Mouse (Mus musculus) adrenal gland, adult 8-10 months (tissue): Measurements from ENCODE around the gene Milr1. TPM values are rescaled to one million over a fixed set of nuclear protein-coding genes. Genes with fewer than 3 reads are reported as not detected.
"Not testable (repeated sequence)": the region's sequence is repeated elsewhere in the genome, so short reads cannot be mapped to it uniquely, and the experiment has no call there.

ENCODE experiments used
- DNase-seq: peaks from one replicate; pipeline ENCODE4 v3.0.0; 2022
- total RNA-seq, 4 experiments: library from RNA; stranded (reverse); gene quantifications; 2 replicates each; pipeline ENCODE4 v1.2.4; 2022

The Milr1 gene
- total RNA-seq, result 1 to 10 TPM; 1.6 to 4.6 (median 2.2) TPM

DNA sequence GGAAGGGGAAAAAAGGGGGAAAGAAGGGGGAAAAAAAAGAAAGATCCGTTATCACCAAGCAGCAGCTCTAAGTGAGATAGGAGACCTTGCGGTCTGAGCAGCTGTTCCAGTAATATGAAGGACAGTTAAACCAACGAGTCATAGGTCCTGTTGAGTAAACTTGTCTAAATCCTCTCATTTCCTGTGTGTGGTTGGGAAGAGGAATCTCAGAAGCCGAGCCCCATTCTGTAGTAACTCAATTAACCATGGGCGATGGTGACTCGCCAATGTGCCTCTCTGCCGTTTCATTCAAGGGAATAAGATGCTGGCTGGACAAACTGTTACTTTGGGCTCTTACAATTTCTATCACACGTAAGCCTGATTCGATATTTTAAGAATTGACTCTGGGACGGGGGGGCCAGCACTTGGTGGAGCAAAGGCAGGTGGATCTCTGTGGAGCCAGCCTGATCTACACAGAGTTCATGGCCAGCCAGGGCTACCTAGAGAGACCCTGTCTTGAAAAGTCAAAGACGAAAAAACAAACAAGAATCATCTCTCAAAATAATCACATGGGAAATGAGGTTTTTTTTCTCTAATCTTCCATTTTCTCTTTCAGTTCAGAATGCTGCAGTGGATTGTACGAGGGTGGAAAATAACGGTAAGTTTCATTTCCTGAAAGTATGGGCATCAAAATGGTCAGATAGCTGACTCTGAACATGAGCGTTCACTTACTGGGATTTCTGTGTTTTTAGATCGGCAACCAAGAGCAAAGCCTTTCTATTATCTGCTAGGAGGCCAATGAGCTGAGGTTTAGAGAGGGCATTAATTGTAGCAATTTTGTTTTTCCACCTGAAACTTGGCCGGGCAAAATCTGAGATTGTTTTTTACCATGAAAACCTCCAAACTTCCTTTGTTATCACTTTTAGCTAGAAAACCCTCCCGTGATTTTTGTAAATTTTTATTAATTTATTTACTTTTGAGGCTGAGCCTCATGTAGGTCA is at the start of gene Milr1:
Gene Milr1, plus strand, starts transcription at position 188 of the 980 bp plus-strand sequence.
- DNase-seq, result no peak

DNA sequence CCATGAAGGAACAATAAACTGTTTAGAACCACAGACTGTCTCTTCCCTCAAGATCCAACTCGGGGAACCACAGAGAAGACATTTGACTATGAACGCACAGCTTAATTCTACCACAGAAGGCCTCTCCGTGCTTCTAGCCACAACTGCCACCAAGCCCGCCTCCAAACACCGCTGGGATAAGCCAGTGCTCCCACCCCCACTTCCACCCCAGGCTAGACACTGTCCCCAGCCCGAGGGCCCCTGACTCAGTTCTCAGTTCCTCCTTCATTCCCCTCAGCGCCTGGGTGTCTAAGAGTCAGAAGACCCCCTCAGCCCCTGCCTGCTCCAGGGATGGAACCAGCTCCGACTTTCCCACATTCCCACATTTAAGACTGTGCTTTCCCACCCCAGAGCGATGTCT is 49.4 kb upstream of the Milr1 start:
- DNase-seq, result no peak

DNA sequence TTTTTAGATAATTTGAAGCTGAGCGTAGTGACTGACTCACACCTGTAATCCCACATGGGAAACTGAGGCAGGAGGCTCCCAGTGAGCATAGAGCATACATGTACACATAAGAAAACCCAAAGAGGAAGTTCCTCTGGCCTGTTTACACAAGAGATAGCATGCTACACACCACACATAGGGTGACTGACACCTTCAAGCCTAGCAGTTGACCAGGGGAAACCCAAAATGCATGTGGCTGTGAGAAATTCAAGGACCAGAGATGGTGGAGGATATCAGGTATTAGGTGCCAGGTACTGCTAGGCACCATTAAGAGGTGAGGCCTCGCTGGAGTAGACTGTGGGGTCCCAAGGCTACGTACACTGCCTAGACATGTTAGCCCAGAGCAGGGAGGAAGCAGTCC is 48.4 kb upstream of the Milr1 start:
- DNase-seq, result no peak

DNA sequence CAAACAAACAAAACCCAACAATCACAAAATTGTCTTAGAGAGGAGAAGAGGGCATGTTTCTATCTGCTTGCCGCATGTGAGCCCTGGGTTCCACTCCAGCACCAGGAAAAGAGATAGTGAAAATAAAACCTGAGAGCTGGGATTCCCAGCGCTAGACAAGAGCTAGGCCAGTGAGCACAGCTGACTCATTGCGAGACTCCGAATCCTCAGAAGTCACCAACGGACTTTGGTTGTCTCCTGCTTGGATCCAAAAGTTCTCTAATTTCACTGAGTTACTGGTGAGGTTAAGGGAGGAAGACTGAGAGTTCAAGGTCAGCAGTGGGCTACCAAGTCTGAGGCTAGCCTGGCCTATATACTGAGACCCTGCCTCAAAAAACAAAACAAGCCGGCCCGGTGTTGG is 47.1 kb upstream of the Milr1 start:
- DNase-seq, result no peak

DNA sequence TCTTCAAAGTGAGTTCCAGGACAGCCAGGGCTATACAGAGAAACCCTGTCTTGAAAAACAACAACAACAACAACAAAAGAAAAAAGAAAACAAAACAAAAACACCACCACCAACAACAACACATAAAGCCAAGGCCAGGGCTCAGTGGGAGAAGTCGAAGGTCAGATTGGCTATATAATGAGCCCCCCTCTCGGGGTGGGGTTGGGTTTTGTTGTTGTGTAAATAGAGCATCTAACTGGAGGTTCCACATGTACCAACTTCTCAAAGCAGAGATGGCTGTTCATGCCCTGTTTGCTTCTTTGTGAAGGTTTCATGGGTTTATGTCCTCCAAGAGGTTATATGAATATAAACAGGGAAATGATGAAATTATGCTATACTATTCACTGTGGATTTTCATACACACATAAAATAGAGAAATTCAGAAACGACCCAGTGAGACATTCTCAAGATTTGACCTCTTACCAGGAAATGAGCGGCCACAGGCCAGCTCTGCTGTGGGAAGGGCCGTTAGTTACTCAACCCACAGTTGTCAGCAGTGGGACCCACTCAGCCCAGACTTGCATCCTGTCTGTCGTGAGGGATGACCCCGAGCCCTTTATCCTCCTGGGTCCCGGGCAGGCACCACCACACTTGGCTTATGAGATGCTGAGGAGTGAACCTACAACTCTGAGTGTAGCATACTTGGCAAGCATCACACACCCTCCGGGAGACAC is 46.5 kb upstream of the Milr1 start:
- DNase-seq, result no peak

DNA sequence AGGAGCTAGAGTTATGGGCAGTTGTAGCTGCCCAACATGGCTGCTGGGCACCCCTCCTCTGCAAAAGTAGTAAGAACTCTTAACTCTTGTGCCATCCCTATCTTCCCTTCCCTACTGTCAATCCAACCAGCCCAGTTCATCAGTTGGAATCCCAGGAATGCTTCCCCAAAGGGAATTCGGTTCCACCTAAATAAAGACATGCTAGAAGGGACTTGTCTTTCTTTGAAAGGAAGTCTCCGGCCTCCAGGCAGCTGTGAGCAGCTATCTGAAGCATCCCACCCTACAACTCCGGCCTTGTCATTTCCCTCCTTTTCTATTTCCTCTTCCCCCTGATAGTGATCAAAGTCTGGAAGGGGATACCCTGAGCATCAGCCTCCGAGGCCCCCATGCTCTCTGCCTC is 44.8 kb upstream of the Milr1 start:
- DNase-seq, result no peak

DNA sequence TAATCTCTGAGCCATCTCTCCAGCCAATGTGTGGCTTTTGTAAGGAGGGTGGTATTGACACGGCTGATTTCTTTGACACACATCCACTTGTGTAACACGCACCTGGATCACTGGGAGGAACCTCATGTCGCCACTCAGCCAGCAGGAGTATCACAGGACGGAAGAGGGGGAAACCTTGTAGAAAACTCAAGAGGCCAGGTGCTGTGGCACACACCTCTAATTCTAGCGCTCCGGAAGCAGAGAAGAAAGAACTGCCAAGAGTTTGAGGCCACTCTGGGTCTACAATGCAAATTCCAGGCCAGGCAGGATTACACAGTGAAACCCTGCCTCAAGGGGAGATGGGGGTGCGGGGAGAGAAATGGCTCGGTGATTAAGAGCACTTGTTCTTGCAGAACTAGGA is 43.9 kb upstream of the Milr1 start:
- no peak for DNase-seq

DNA sequence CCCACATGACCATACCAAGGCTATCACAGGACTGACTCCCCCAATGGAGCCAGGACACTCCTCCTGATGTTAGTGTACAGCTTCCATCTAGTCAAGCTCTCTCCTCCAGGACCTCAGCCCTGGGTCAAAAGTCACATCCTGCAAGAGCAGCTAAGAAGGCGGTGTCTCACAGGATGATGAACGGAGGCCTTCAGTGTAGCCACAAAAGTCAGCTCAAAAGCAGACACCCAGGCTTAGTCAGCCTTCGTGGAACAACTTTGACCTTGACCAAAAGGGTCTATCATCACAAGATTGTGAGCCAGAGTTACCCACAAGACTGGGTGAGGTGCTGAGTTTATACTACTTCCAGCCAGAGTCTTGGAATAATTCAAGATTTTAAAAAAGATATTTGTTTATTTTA is 43.2 kb upstream of the Milr1 start:
- no peak for DNase-seq

DNA sequence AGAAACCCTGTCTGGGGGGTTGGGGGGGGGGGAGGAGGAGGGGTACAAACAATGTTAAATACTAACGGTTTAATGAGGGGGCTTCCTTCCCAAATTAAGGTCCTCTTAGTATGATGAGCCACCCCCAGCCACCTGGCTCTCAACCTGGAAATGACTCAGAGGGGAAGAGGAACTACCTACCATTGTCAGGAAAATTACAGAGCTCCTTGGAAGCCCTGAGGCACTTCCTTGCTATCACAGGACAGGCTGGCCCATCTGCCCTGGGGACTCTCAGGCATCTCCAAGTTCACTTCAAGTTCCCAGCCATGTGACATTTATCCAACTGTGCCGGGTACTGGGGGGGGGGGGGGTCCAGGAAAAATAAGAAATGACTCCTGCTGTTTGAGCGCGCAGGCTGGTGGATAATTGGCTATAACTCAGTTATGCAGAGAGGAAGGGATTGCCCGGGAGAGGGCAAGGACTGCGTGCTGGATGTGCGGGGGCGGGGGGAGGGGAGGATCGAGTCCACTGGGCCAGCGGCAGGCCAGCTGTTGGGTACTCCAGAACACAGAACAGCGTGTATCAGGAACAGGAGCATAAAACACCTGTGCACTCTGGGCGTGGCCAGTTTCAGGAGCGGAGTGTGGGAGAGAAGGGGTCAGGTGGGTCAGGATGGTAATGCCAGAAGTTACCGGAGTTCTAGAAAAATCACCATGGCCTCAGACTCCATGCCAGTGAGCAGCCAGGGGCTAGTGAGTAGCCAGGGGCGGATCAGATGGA is 41.6 kb upstream of the Milr1 start:
- no peak for DNase-seq

DNA sequence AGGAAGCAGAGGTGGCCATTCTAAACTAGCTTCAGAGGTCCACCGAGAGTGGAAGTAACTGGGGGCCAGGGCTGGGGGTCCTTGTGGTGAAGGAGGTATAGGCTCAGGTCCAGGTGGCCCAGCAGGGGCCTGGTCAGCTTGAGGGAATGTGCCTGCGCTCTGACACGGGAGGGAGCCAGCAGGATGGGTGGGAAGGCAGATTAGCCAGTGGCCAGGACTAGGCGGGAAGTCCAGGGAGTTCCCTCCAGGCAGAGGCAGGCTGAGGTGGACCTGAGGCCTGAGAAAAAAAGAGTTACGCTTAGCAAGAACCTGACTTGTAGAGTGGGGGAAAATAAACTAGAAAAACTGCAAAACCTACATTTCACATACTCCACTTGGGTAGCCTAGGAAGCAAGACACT is 40.2 kb upstream of the Milr1 start:
- no peak for DNase-seq

DNA sequence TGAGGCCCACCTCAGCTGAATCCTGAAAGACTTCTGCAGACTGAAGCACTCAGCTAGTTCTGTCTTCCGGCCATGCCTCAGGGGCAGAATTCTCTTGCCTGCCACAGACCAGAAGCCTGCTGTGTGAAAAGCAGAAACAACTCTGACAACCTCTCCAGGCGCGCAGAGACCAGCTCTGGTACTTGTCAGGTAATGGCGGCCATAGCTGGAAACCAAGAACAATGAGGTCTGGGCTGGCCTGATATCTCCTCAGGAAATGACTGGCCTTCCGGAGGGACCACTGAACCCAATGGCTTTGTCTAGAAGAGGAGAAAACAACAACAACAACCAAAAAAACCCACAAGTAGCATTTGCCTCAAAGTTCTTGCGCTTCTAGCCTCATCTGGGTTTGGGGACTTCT is 36.0 kb upstream of the Milr1 start:
- no peak for DNase-seq

DNA sequence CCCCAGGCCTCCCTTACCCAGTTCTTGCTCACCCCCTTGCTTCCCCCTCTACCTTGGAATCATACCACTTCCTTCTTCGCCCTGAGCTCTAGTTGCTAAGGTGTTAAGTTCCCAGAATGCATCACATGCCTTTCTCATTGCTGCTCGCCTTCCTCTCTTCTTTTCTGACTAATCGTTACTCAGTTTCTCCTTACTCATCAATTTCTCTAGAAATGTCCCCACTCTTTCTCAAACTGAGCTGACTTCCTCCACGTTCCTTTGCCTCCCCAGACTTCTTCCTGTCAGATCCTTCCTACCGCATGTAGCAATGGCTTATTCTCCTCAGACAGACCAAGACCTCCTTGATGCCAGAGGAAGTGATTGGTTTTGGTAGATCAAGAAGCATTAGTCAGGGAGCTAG is 34.5 kb upstream of the Milr1 start:
- DNase-seq, result no peak

DNA sequence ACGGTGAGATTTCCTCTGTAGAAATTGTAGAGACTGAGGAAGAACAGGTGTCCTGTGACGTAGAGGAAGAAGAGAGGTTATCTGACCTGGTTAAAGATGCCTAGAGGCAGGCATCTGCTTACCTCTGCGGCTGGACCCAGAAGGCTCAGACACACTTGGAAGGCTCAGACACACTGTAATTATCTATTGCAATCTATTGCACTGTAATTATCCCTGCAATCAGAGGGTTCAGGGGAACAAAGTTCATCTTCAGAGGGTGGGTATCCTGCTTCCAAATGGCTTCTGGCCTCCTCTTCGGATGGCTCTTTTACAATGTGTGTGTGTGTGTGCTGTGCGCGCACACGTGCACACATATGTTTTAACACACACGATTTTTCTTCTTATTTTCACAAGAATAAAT is 30.6 kb upstream of the Milr1 start:
- DNase-seq, result no peak

DNA sequence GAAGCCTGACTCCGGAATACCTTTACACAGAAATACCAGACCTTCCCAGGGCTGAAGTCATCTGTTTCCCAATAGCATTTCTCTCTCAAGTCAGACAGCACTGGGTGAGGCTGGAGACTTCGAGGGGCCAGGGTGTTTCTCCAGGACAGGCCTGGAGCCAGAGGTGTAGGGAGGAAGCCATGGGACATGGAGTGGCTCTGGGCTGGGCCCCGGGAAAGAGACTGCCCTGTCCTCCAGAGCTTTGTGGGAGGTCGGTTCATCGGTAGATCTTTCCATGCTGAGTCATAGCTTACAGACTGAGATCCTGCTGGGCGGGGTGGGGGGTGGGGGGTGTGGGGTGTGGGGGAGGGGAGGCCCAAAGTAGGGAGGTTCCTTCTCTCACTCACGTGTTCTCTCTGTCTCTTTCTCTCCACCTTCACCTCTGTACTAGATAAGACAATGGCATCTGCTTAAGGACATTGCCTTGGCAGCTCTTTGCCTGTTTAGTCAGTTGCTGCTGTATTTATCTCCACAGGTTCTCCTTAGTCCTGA is 28.1 kb upstream of the Milr1 start:
- peak; percentile 45 for DNase-seq

DNA sequence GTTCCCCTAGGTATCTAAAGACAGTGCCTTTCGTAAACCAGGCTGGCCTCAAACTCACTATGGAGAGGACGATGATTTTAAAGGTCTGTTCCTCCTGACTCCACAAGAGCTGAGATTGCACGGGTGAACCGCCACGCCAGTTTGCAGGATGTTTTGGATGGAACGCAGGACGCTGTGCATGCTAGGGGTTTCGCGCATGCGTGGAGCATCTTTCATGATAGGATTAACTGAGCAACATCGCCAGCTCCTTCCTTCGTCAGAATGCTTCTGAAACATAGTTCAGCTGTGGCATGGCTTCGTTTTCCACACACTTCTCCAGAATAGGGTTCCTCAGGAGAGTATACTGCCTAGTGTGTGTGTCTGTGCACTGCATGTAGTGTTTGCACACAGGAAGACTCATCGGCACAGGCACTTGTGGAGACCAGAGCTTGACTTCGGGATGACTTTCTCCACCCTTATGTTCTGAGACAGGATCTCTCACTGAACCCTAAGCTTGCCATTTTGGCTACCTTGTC is 27.4 kb upstream of the Milr1 start:
- no peak for DNase-seq

DNA sequence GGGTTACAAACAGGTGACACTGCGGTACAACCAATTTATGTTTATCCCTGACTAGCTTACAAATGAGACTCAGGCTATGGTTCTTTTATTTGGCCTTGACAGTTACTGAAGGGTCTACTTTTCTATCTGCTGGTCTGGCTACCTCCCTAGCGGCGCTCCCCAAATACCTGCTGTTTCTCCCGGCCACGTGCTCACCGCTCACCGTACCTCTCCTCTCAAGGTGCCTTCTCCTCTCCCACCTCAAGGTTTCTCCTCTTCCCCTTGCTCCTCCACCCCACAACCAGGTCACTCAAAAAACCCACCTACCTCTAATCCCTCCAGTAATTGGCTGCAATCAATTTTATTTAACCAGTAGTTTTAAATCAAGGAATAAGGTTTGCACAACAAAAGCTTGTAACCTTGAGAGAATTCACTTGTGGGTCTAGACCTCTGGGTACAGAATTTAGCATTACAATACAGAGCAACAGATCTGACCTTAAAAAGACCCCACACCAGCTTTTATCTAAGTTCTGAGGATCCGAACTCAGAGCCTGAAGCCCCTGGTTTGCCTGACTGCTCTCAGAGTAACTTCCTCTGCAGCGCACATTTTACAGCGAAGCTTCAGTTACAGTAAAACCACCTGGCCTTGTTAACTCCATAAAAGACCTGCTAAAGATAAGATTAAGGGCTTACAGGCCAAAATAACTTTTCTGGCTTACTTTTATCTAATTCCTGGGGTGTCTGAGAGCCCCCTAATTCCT is 26.7 kb upstream of the Milr1 start:
- no peak for DNase-seq

DNA sequence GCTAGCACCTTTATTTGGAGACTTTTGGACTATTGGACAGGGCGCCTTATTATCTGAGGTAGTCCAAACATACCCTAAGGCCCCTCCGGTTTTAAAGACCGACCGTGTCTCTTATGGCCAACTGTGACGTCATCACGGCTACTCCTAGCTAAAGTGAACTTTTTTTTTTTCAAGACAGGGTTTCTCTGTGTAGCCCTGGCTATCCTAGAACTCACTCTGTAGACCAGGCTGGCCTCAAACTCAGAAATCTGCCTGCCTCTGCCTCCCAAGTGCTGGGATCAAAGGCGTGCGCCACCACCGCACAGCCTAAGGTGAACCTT is 26.1 kb upstream of the Milr1 start:
- not testable (repeated sequence) for DNase-seq

DNA sequence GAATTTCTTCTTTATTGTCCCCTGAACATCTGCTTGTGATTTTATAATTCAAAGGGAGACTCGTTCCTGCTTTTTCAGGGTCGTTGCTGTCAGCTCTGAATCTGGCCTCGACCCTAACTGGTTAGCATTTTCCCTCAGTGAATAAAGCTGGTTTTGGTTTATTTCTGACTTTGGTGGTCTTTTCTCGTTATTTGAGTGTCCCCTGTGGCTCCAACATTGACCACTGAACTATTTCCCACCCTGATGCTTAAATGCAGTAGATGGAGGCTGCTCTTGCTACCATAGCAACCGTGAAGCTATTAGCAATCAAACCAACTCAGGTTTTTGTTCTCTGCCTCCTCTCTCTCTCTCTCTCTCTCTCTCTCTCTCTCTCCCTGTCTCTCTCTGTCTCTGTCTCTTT is 23.1 kb upstream of the Milr1 start:
- DNase-seq, result no peak

DNA sequence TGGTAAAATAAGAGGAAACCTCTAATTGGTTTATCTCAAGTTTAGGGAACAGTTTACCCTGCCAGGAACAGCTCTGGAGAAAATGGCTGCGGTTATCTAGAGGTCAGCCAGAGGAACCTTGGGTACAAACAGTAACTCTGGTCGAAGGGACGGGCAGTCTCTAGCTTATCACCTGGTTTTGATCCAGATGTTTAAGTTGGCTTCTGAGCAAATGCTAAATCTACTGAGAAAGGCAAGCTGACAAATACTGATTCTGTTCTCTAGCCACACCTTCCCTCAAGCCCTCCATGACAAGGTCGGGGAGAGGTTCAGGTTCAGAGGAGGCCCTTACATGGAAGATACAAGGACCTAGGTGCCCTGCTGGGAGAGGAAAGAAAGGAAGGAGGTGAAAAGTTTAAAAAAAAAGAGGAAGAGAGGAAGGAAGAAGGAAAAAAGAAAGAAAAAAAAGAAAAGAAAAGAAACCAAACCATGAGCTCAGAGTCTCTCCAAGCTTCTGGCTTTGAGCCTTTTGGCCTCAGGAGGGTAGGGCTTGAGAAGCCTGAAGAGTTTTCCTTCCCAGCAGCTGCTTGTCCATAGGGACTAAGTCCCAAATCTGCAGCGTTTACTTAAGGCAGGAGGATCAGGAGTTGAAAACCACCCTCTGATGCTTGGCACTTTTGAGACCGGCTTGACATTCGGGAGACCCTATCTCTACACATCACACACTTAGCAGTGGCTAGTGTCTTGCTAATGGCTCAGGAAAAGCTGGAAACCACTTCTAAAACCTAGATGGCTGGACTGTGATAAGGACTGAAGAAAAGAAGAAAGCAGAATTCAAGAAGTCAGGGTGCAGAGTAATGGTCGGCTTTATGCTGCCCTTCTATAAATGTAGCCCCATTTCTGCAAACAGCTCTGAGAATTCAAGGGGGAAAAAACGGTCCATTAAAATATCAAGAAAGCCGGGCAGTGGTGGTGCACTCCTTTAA is 22.3 kb upstream of the Milr1 start:
- DNase-seq, result no peak

DNA sequence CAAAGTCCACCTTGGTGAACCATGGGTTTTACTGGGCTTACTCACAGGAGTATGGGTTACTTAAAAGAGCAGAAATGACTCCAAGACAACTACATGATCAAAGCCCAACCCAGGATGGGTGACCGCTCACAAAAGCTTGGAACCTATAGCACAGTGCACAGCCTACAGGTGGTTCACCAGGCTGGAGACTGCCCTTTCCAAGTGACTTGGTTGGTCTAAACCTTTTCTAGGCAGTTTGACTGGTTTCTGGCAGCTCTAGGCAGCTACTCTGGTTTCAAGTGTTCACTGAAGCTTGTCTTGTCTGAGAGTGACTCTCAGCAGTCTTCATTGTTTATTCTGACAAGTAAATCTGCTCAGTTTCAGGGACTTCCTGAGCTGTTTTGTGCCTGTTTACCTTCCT is 21.4 kb upstream of the Milr1 start:
- DNase-seq, result no peak

DNA sequence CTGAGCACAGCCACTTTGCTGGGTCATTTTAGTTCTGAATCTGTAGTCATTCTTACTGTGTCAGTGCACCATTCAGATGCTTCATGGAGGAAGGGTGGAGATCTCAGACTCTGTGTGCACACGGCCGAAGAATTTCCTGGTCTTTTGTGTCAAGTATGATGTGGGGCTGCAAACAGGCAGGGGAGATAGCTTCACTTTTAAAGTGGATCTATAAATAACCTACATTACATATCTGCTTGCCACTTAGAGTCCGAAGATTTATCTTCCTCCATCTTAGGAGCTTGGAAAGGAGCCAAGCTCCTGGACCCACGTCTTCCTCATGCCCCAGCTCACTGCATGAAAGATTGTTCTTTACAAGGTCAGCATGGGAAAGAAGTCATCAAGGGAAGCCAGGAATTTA is 20.3 kb upstream of the Milr1 start:
- DNase-seq, result no peak
